Mouse (Mus musculus) neural tube, postnatal 0 days (tissue): ENCODE measurements around the gene Olfr1293-ps. TPM values are rescaled to one million over a fixed set of nuclear protein-coding genes. Genes with fewer than 3 reads are reported as not detected.

Source experiments
- polyA plus RNA-seq: library from polyadenylated mRNA; unstranded; fragments of >200 nt; fragmentation: Nextera tagmentation; extraction: Ambion mirVana; gene quantifications from 2 replicates; pipeline ENCODE4 v1.2.1, GENCODE M21; 2015

Gene Olfr1293-ps
- polyA plus RNA-seq: not detected in 2 replicates

GRCm38 (mm10) chr2:111524903-111525302, at the start of gene Olfr1293-ps:
Olfr1293-ps (plus strand) TSS chr2:111525203.

GRCm38 (mm10) chr2:111480519-111480918, 44.5 kb upstream of the Olfr1293-ps start, which contains the start of gene Olfr1289:
Olfr1289 (plus strand) TSS chr2:111480819.

GRCm38 (mm10) chr2:111493729-111494128, 31.3 kb upstream of the Olfr1293-ps start, which contains the start of gene Olfr1290:
Olfr1290 (minus strand) TSS chr2:111493829.

GRCm38 (mm10) chr2:111496880-111497279, 28.1 kb upstream of the Olfr1293-ps start, which contains the start of gene Olfr1291-ps1:
Olfr1291-ps1 (plus strand) TSS chr2:111497180.

GRCm38 (mm10) chr2:111540191-111540590, 15.2 kb downstream of the Olfr1293-ps start, which contains the start of gene Olfr1294:
Olfr1294 (minus strand) TSS chr2:111540291.

GRCm38 (mm10) chr2:111569581-111569980, 44.6 kb downstream of the Olfr1293-ps start, which contains the start of gene Olfr1295:
Olfr1295 (minus strand) TSS chr2:111569681.

Other genes starting within 250 kb of the Olfr1293-ps start
- not detected in 2 replicates for gene Olfr1278, start 235.1 kb upstream of the Olfr1293-ps start, polyA plus RNA-seq
- not detected in 2 replicates for gene Olfr1279, start 224.6 kb upstream of the Olfr1293-ps start, polyA plus RNA-seq
- not detected in 2 replicates for gene Olfr1280, start 211.2 kb upstream of the Olfr1293-ps start, polyA plus RNA-seq
- gene Olfr1281, start 198.7 kb upstream of the Olfr1293-ps start, polyA plus RNA-seq: not detected in 2 replicates
- gene Olfr1282, start 189.1 kb upstream of the Olfr1293-ps start, polyA plus RNA-seq: not detected in 2 replicates
- not detected in 2 replicates for gene Olfr1283, start 158.4 kb upstream of the Olfr1293-ps start, polyA plus RNA-seq
- gene Olfr1284, start 149.7 kb upstream of the Olfr1293-ps start, polyA plus RNA-seq: not detected in 2 replicates
- gene Olfr1286, start 102.1 kb upstream of the Olfr1293-ps start, polyA plus RNA-seq: not detected in 2 replicates
- gene Olfr1287, start 76.1 kb upstream of the Olfr1293-ps start, polyA plus RNA-seq: not detected in 2 replicates
- not detected in 2 replicates for gene Olfr1288, start 51.1 kb upstream of the Olfr1293-ps start, polyA plus RNA-seq
- gene Olfr1289, start 44.4 kb upstream of the Olfr1293-ps start, polyA plus RNA-seq: not detected in 2 replicates
- gene Olfr1290, start 31.4 kb upstream of the Olfr1293-ps start, polyA plus RNA-seq: not detected in 2 replicates
- not detected in 2 replicates for gene Olfr1291-ps1, start 28.0 kb upstream of the Olfr1293-ps start, polyA plus RNA-seq
- not detected in 2 replicates for gene Olfr1294, start 15.1 kb downstream of the Olfr1293-ps start, polyA plus RNA-seq
- gene Olfr1295, start 44.5 kb downstream of the Olfr1293-ps start, polyA plus RNA-seq: not detected in 2 replicates
- gene Olfr1297, start 101.3 kb downstream of the Olfr1293-ps start, polyA plus RNA-seq: not detected in 2 replicates
- gene Olfr1298, start 124.0 kb downstream of the Olfr1293-ps start, polyA plus RNA-seq: not detected in 2 replicates
- gene Olfr1299, start 136.2 kb downstream of the Olfr1293-ps start, polyA plus RNA-seq: not detected in 2 replicates
- not detected in 2 replicates for gene Olfr1301, start 225.8 kb downstream of the Olfr1293-ps start, polyA plus RNA-seq